Mouse (Mus musculus) neural tube, embryonic 15.5 days (tissue): ENCODE measurements around the gene Zbtb43. TPM values are rescaled to one million over a fixed set of nuclear protein-coding genes. Genes with fewer than 3 reads are reported as not detected.

Source experiments
- ATAC-seq: fragments of 200-750 bp; cut with Nextera tagmentation; 2 replicates; pipeline ENCODE4 v1.8.0; 2017; ENCODE audit warnings: mild to moderate bottlenecking, moderate TSS enrichment, moderate library complexity; ENCODE audit not compliant: low FRiP score
- H3K27ac ChIP-seq: fragments of 300-500 bp; sonication (generic); replicated peaks from 2 replicates; pipeline ENCODE4 v1.5.1; 2015; ENCODE audit warnings: mild to moderate bottlenecking, inconsistent platforms
- H3K27me3 ChIP-seq: fragments of 300-500 bp; sonication (generic); replicated peaks from 2 replicates; pipeline ENCODE4 v1.6.1; 2015; ENCODE audit warnings: inconsistent platforms
- H3K36me3 ChIP-seq: fragments of 300-500 bp; sonication (generic); 2 replicates; pipeline ENCODE4 v1.6.1; 2015; ENCODE audit warnings: inconsistent platforms
- H3K4me1 ChIP-seq: fragments of 300-500 bp; sonication (generic); 2 replicates; pipeline ENCODE4 v1.6.1; 2015; ENCODE audit warnings: inconsistent platforms
- H3K4me2 ChIP-seq: fragments of 300-500 bp; sonication (generic); 2 replicates; pipeline ENCODE4 v1.6.1; 2015; ENCODE audit warnings: inconsistent platforms, mild to moderate bottlenecking, moderate library complexity
- H3K4me3 ChIP-seq: fragments of 300-500 bp; sonication (generic); replicated peaks from 2 replicates; pipeline ENCODE4 v1.5.1; 2015; ENCODE audit warnings: mild to moderate bottlenecking, inconsistent platforms
- H3K9ac ChIP-seq: fragments of 300-500 bp; sonication (generic); replicated peaks from 2 replicates; pipeline ENCODE4 v1.6.1; 2015; ENCODE audit warnings: mild to moderate bottlenecking, inconsistent platforms
- H3K9me3 ChIP-seq: fragments of 300-500 bp; sonication (generic); replicated peaks from 2 replicates; pipeline ENCODE4 v1.6.1; 2016; ENCODE audit warnings: inconsistent platforms
- WGBS: fragments of 180-500 bp; shearing (Covaris S2); methylation state at CpG from one replicate; pipeline ENCODE4 v1.1.7; 2015; ENCODE audit warnings: mixed read lengths; 5-methylcytosine and 5-hydroxymethylcytosine counted together
- polyA plus RNA-seq: library from polyadenylated mRNA; unstranded; fragments of >200 nt; fragmentation: Nextera tagmentation; extraction: Ambion mirVana; gene quantifications from 2 replicates; pipeline ENCODE4 v1.2.1, GENCODE M21; 2015

Zbtb43 gene
- polyA plus RNA-seq, 1 experiment from 2014 or later = 21.9 TPM

- 7% methylated on average over 8 of the region's 8 CpGs for WGBS
- Histone ChIP-seq H3K9ac (no peak overlapping the region), H3K4me2 (no peak overlapping the region), H3K9me3 (no peaks in the 10 kb centered on the region), H3K4me3 (no peak overlapping the region), H3K27ac (no peak overlapping the region), H3K4me1 (peaks cover 43% of the 10 kb centered on the region), H3K36me3 (no peaks in the 10 kb centered on the region), H3K27me3 (no peaks in the 10 kb centered on the region)
- no peak for ATAC-seq
Observed at GRCm38 (mm10) chr2:33439471-33439881, 28.9 kb downstream of the Zbtb43 start.

GRCm38 (mm10) chr2:33438377-33438776, 30.0 kb downstream of the Zbtb43 start:
- no peaks in the 10 kb centered on the region for H3K27me3 ChIP-seq
- H3K9ac ChIP-seq = no peak overlapping the region
- H3K4me2 ChIP-seq = no peak overlapping the region
- no peaks in the 10 kb centered on the region for H3K36me3 ChIP-seq
- no peak for ATAC-seq
- H3K9me3 ChIP-seq = no peaks in the 10 kb centered on the region
- no peak overlapping the region for H3K4me3 ChIP-seq
- 21% methylated on average over 2 of the region's 2 CpGs for WGBS
- no peak overlapping the region for H3K27ac ChIP-seq
- H3K4me1 ChIP-seq = peaks cover 37% of the 10 kb centered on the region

- ATAC-seq = no peak
- Histone ChIP-seq H3K27ac (no peak overlapping the region), H3K9ac (no peak overlapping the region), H3K27me3 (no peaks in the 10 kb centered on the region), H3K36me3 (no peaks in the 10 kb centered on the region), H3K4me1 (peaks cover 37% of the 10 kb centered on the region), H3K4me2 (no peak overlapping the region), H3K4me3 (no peak overlapping the region), H3K9me3 (no peaks in the 10 kb centered on the region)
- WGBS = 70% methylated on average over 11 of the region's 11 CpGs
Observed at GRCm38 (mm10) chr2:33437184-33437583, 31.2 kb downstream of the Zbtb43 start.

- no peaks in the 10 kb centered on the region for H3K36me3 ChIP-seq
- 5% methylated on average over 16 of the region's 16 CpGs for whole genome bisulfite sequencing
- H3K9me3 ChIP-seq = no peaks in the 10 kb centered on the region
- peaks cover 44% of the 10 kb centered on the region for H3K4me1 ChIP-seq
- peak overlapping the region; percentile 17; the same call in 1 of the 2 replicates for H3K9ac ChIP-seq
- H3K27ac ChIP-seq = peak overlapping the region; percentile 42
- ATAC-seq = no peak
- no peaks in the 10 kb centered on the region for H3K27me3 ChIP-seq
- peak overlapping the region; percentile 23 for H3K4me3 ChIP-seq
- peak overlapping the region; percentile 54 for H3K4me2 ChIP-seq
Observed at GRCm38 (mm10) chr2:33436035-33436580, 32.3 kb downstream of the Zbtb43 start.

- WGBS = 43% methylated on average over 8 of the region's 8 CpGs
- no peak for ATAC-seq
- H3K9ac ChIP-seq = no peak overlapping the region
- no peaks in the 10 kb centered on the region for H3K36me3 ChIP-seq
- H3K27me3 ChIP-seq = no peaks in the 10 kb centered on the region
- peak overlapping the region; percentile 54 for H3K4me2 ChIP-seq
- H3K9me3 ChIP-seq = no peaks in the 10 kb centered on the region
- H3K4me1 ChIP-seq = peaks cover 40% of the 10 kb centered on the region
- no peak overlapping the region for H3K4me3 ChIP-seq
- peak overlapping the region; percentile 42; the same call in 1 of the 2 replicates for H3K27ac ChIP-seq
Observed at GRCm38 (mm10) chr2:33435036-33435650, 33.2 kb downstream of the Zbtb43 start.

- H3K9me3 ChIP-seq = no peaks in the 10 kb centered on the region
- no peaks in the 10 kb centered on the region for H3K27me3 ChIP-seq
- no peak overlapping the region for H3K4me2 ChIP-seq
- H3K36me3 ChIP-seq = no peaks in the 10 kb centered on the region
- H3K4me3 ChIP-seq = no peak overlapping the region
- no peak overlapping the region for H3K9ac ChIP-seq
- ATAC-seq = no peak
- peaks cover 51% of the 10 kb centered on the region for H3K4me1 ChIP-seq
- WGBS = 60% methylated on average over 5 of the region's 5 CpGs
- no peak overlapping the region for H3K27ac ChIP-seq
Observed at GRCm38 (mm10) chr2:33432877-33433276, 35.5 kb downstream of the Zbtb43 start.

- under 1% methylated on average over 62 of the region's 102 CpGs for WGBS
- no peaks in the 10 kb centered on the region for H3K27me3 ChIP-seq
- peak within 1 kb of the TSS; percentile 75 for H3K27ac ChIP-seq
- H3K4me1 ChIP-seq = peaks cover 51% of the 10 kb centered on the region
- H3K9me3 ChIP-seq = no peaks in the 10 kb centered on the region
- 0 out of 2 replicates have a peak, but pooled peaks cover 7% of the 10 kb centered on the region for H3K36me3 ChIP-seq
- H3K4me3 ChIP-seq = peak within 1 kb of the TSS; percentile 89
- H3K4me2 ChIP-seq = peak within 1 kb of the TSS; percentile 77
- H3K9ac ChIP-seq = peak within 1 kb of the TSS; percentile 92
- ATAC-seq = peak; percentile 83
Observed at GRCm38 (mm10) chr2:33430771-33431699, 37.3 kb downstream of the Zbtb43 start, which contains the start of gene Zbtb34. Gene Zbtb34, minus strand, starts transcription at chr2:33431324.

- H3K27ac ChIP-seq = peak overlapping the region; percentile 75
Observed at GRCm38 (mm10) chr2:33430081-33430770, 38.1 kb downstream of the Zbtb43 start.

GRCm38 (mm10) chr2:33429339-33429738, 39.0 kb downstream of the Zbtb43 start:
- Histone ChIP-seq H3K36me3 (peaks cover 9% of the 10 kb centered on the region; the same call in 1 of the 2 replicates), H3K27ac (no peak overlapping the region)

More at GRCm38 (mm10) chr2:33430081-33430770, 38.1 kb downstream of the Zbtb43 start:
- Histone ChIP-seq H3K27me3 (no peaks in the 10 kb centered on the region), H3K4me3 (peak overlapping the region; percentile 89), H3K36me3 (0 out of 2 replicates have a peak, but pooled peaks cover 9% of the 10 kb centered on the region), H3K9me3 (no peaks in the 10 kb centered on the region), H3K9ac (peak overlapping the region; percentile 92), H3K4me1 (peaks cover 43% of the 10 kb centered on the region), H3K4me2 (peak overlapping the region; percentile 77)
- 8% methylated on average over 13 of the region's 13 CpGs for WGBS
- peak; percentile 5; the same call in 1 of the 2 replicates for ATAC-seq

GRCm38 (mm10) chr2:33426640-33427398, 41.5 kb downstream of the Zbtb43 start:
- 72% methylated on average over 10 of the region's 10 CpGs for WGBS
- no peak overlapping the region for H3K4me2 ChIP-seq
- H3K27me3 ChIP-seq = no peaks in the 10 kb centered on the region
- no peaks in the 10 kb centered on the region for H3K9me3 ChIP-seq
- H3K4me1 ChIP-seq = peaks cover 37% of the 10 kb centered on the region
- no peak overlapping the region for H3K9ac ChIP-seq
- peaks cover 15% of the 10 kb centered on the region for H3K36me3 ChIP-seq
- H3K4me3 ChIP-seq = no peak overlapping the region
- H3K27ac ChIP-seq = no peak overlapping the region
- no peak for ATAC-seq

More at GRCm38 (mm10) chr2:33429339-33429738, 39.0 kb downstream of the Zbtb43 start:
- Histone ChIP-seq H3K4me3 (peak overlapping the region; percentile 89), H3K4me1 (peaks cover 38% of the 10 kb centered on the region), H3K9ac (no peak overlapping the region), H3K4me2 (peak overlapping the region; percentile 77), H3K9me3 (no peaks in the 10 kb centered on the region), H3K27me3 (no peaks in the 10 kb centered on the region)
- no peak for ATAC-seq
- 45% methylated on average over 6 of the region's 6 CpGs for WGBS
